Mouse (Mus musculus) urinary bladder, adult 2 months (tissue): ENCODE data around the gene Hspa2. TPM values are rescaled to one million over a fixed set of nuclear protein-coding genes. Genes with fewer than 3 reads are reported as not detected.

ENCODE experiments used
- DNase-seq: peaks from one replicate; pipeline ENCODE4 v3.0.0; 2022; ENCODE audit warnings: low spot score
- polyA plus RNA-seq: library from polyadenylated mRNA; depleted of rRNA; stranded (reverse); fragments of >200 nt; gene quantifications from 2 replicates; pipeline ENCODE4 v1.2.3, GENCODE M21; 2012

The Hspa2 gene
- polyA plus RNA-seq, 1 experiment, result 52.9 TPM

DNA sequence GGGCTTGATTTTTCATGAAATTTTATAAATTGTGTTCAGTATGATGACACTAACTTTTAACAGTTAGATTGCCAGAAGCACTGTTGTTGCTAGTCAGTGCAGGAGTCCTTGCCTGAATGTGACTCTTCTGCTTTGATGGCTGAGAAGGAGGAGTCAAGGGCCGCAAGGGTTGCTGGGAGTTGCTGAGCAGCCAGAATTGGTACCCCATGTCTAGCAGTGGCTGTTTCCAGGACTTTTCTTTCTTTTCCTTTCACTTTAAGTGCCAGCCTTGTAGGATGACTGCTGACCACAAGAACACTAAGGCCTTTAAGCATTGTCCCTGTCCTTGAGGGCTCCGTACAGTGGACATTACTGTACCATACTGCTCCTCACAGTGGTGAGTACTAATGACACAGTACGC is 26.2 kb upstream of the Hspa2 start:
- no peak for DNase-seq

DNA sequence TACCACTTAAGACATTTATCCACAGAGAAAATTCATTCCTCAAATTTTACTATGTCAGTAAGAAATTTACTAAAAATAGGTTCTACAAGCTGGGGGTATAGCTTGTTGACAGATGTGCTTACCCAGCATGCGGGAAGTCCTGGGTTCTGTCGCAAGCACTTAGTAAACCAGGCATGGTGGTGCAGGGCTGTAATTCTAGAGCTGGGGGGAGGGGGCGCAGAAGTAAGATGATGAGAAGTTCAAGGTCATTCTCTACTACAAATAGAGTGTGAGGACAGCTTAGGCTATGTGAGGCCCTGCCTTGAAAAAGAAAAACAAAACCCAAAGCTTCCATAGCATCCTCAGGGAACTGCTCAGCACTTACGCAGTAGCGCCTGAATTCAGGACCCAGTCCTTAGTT is 25.4 kb upstream of the Hspa2 start:
- no peak for DNase-seq

DNA sequence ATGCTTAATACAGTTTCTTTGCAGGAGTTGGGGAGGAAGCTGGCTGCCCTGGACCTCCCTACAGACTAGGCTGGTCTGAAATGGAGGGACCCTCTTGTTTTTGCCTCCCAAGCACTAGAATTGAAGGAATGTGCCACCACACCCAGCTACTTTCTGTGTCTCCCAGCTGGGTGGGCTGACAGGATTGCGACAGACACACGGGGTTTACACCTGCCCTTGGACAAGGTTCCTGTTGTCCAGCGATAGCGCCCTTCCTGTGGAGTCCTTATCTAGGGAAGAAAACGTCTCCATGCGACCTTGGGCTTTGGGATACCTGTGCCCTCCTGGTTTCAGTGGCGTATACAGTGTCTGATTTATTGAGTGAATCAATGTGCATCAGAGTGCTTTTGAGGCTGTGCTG is 23.8 kb upstream of the Hspa2 start:
- no peak for DNase-seq

DNA sequence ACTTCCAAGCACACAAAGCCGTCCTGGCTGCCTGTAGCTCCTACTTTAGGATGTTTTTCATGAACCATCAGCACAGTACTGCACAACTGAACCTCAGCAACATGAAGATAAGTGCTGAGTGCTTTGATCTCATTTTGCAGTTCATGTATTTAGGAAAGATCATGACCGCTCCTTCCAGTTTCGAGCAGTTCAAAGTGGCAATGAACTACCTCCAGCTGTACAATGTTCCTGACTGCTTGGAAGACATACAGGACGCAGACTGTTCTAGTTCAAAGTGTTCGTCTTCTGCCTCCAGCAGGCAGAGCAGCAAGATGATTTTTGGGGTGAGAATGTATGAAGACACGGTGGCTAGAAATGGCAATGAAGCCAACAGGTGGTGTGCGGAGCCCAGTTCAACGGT is 18.6 kb upstream of the Hspa2 start:
- no peak for DNase-seq

DNA sequence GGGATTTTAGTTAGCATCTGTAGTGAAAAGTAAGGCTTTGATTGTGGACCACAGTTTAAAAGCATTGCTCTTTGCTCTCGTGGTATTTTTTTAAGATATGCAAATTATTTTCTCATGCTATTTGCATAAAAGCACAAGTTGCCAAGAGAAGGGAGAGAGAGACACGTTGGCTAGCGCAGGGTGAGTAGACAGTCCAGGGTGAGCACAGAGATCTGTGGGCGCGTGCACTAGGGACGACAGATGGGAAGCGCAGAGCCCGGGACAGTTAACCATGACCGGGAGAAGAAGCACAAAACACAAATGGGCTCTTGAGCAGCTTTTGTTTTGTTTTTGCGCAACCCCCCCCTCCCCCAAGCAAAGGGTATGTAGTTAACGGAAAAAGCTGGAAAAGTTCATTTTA is 15.2 kb upstream of the Hspa2 start:
- DNase-seq, result no peak

DNA sequence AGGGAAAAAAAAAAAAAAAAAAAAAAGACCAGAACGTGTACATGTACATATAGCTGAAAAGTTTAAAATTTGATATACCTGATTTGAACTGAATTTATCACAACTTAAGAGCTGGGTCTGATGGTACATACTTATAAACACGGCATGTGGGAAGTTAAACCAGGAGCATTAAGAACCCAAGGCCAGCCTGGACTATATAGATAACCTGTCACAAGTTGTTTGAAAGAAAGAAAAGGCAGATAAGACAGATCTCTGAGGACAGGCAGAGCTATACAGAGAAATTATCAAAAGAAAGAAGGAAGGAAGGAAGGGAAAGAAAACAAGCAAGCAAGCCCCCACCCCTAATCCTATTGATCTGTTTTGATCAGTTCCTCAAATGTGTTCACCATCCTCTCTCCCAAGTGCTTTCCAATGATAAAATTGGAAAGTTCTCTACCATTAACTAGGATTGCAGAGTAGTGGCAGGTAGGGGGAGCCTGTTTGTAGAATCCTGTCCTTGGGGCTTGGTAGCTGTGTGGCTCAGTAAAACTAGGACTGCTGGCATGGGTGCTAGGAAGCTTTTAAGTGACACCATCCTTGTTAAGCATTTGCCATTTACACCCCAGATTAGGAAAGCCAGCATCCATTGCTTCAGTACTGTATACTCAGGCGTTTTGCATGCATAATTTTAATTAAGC is 12.2 kb upstream of the Hspa2 start:
- DNase-seq, result no peak

DNA sequence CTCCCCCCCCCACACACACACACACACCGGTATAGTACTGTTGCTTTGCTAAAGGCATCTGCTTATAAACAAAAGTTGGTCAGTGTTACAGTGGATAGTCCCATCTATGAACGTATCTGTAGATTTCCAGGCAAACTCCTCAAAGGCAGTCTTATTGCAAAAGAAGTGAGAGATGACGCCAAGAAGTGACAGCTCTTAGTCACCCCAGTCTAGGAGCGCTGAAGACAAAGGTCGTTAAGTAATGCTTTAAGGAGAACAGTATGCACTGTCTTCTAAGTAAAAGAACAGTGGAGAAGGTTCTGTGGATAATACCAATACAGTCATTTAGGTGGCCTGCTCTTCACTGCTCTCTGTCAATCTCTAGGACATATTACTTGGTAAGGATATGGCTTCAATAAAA is 11.0 kb upstream of the Hspa2 start:
- no peak for DNase-seq

DNA sequence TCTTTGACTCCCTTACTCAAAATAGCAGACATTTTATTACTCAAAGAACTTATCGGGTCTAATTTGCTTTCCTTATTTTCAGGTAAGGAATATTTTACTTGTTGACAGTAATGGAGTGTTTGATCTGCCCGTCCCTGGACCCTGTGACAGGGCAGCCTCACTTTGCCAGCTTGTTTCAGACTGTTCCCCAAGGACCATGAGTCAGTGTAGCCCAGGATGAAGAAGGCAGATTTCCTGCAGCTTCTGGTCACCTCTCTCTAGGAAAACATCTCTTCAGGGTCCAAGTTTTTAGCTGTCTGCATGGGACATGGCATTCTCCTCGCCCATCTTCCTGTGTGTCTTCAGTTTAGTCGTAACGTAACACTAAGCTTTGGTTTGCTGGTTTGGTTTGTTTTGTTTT is 6.7 kb upstream of the Hspa2 start:
- no peak for DNase-seq

DNA sequence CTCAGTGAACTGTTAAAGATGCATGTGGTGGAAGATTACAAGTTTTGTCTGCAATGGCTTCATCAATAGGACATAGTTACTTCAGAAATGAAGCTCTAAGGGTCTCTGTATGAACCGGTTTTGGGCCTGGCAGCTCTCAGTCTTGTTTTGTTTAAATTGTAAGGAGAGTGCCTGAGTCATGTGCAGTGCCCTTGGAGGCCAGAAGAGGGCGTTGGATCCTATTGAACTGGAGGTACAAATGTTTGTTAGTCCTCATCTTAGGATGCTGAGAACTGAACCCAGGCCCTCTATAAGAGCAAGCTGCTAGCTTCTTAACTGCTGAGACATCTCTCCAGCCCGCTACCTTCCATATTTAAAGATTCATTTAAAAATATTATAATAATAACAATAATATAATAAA is 2.3 kb upstream of the Hspa2 start:
- no peak for DNase-seq

DNA sequence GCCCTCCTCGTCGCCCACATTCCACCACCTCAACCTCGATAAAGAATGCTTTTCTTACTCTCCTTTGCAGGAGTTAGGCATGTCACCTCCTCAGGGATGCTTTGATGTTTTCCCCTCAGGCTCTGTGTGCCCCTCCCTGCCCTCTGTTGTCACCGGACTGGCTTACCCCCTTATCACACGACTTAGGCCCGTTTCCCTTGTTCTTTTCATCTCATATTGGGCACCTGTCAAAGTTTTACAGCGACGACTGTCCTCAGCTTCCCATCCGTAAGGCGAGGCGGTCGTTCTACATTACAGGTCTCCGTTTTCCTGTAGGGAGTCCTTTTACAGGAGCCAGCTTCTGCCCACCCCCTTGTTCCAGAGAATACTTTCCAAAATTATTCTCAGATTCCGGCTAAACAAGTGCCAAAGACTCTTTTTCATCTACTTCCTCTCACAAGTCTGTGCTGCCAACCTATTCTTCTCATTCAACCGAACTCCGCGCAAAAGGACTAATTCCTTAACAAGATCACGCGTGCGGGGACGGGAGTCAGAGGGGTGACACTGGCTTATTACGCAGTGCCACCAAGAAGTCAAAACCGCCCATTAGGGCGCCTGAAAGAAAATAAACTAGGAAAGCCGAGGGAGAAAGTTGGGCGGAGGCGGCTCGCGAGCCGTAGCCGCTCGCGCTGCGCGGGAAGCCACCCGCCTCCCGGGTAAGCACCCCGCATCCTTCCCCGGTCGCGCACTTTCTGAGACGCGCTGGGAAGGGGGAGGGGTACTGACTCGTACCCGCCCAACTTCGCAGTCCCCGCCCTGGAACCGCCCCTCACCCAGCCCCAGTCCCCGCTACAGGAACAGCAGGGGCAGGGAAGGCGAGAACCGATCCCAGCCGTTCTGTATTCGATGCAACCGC is 738 bp upstream of the Hspa2 start:
- no peak for DNase-seq

DNA sequence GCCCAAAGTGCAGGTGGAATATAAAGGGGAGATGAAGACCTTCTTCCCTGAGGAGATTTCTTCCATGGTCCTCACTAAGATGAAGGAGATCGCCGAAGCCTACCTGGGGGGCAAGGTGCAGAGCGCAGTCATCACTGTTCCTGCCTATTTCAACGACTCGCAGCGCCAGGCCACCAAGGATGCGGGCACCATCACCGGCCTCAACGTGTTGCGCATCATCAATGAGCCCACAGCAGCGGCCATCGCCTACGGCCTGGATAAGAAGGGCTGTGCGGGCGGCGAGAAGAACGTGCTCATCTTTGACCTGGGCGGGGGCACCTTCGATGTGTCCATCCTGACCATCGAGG is 833 bp downstream of the Hspa2 start:
- peak; percentile 40 for DNase-seq

DNA sequence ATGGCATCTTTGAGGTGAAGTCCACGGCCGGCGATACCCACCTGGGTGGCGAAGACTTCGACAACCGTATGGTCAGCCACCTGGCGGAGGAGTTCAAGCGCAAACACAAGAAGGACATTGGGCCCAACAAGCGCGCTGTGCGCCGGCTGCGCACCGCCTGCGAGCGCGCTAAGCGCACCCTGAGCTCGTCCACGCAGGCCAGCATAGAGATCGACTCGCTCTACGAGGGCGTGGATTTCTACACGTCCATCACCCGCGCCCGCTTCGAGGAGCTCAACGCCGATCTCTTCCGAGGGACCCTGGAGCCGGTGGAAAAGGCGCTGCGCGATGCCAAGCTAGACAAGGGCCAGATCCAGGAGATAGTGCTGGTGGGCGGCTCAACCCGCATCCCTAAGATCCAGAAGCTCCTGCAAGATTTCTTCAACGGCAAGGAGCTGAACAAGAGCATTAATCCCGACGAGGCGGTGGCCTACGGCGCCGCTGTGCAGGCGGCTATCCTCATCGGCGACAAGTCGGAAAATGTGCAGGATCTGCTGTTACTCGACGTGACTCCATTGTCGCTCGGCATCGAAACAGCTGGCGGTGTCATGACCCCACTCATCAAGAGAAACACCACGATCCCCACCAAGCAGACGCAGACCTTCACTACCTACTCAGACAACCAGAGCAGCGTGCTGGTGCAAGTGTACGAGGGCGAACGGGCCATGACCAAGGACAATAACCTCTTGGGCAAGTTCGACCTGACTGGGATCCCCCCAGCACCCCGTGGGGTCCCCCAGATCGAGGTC is 1.4 kb downstream of the Hspa2 start:
- peak; percentile 41 for DNase-seq

DNA sequence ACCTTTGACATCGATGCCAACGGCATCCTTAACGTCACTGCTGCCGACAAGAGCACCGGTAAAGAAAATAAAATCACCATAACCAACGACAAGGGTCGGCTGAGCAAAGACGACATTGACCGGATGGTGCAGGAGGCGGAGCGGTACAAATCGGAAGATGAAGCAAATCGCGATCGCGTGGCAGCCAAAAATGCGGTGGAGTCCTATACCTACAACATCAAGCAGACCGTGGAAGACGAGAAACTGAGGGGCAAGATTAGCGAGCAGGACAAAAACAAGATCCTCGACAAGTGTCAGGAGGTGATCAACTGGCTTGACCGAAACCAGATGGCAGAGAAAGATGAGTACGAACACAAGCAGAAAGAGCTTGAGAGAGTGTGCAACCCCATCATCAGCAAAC is 2.0 kb downstream of the Hspa2 start:
- no peak for DNase-seq

DNA sequence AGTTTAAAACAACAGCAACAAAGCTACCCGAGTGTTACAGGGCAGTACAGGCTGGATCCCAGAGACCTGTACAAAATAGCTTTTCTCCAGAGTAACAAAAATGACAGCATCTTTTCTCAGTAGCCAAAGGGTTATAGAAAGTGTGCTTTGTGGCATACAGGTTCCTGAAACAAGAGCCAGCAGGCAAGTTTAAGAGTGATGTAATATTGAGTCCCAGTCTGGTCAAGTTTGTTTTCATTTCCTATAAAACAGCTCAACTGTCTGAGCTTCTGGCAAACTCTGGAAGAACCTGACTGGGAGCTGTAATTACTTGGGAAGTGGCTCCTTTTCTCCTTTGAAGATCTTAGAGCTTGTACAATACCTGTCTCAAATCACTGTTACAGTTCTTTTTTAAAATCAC is 3.2 kb downstream of the Hspa2 start:
- DNase-seq, result no peak

DNA sequence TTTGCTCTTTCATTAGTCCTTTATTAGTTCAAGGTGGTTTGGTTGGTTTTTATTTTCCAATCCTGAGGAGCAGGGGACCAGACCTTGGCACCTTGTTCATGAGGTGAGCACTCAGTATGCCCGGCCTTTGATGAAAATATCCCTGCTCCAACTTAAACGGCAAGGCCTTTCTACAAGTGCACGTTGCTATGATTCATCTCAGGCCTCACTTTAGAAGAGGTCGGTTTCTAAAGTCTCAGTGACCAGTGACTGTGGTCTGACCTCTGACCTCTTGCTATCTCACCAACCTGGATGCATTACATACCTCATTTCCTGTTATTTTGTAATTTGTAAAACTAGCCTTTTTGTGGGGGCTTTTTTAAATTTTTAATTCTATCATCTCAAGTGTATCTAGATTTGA is 5.2 kb downstream of the Hspa2 start:
- no peak for DNase-seq

DNA sequence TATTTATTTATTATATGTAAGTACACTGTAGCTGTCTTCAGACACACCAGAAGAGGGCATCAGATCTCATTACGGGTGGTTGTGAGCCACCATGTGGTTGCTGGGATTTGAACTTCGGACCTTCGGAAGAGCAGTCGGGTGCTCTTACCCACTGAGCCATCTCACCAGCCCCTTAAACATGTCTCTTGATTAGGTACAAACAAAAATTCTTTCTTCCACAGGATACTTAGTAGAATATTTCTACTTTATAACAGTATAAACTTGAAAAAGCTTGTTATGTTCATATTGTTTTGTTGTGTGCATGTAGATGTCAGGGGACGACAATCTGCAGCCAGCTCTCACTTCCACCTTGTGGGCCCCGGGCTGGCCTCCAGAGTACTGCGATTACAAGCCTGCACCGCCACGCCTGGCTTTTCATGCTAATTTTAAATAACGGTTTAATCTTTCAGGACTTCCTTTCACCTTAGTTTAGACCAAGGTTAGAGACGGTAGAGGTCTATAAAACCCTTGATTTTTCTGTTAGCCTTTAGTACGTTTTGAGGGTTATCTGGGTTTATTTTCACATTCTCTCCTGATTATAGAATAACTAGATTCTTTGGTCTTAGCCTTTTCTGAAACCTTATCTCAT is 11.5 kb downstream of the Hspa2 start:
- DNase-seq, result no peak

DNA sequence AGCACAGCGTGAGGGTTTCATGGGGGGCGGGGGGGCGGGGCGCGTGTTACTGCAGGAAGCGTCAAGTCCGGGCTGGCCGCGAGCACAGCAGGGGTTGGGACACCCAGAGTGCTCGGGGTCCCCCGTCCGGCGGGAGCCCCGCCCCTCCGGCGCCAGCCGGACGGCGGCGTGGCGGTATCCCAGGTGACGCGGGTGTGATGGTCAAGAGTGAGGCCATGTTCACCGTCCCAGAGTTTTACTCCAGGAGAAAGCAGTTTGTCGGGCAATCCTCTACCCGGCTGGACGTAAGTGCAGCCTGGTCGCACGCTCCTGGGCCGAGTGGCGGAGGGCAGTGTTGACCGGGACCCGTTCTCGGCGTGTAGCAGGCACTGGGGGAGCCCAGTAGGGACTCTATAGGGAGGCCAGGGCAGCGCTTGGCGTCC is 13.5 kb downstream of the Hspa2 start, which contains the start of gene Ppp1r36:
TSS of gene Ppp1r36 (plus strand) at position 106 of the 422 bp plus-strand sequence.
- DNase-seq, result peak; percentile 44

DNA sequence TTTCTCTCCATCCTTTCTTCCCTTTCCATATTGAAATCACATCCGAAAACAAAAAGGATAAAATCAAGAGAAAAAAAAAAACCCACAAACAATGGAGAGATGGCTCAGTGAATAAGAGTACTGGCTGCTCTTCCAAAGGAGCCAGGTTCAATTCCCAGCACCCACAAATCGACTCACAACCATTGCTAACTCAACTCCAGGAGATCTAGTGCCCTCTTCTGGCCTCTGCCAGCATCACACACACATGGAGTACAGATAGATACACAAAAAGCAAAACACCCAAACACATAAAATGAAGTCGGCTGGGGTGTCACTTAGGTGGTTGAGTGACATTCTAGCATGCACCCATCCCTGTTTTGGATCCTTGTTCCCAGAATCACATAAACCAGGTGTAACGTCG is 14.4 kb downstream of the Hspa2 start:
- no peak for DNase-seq

DNA sequence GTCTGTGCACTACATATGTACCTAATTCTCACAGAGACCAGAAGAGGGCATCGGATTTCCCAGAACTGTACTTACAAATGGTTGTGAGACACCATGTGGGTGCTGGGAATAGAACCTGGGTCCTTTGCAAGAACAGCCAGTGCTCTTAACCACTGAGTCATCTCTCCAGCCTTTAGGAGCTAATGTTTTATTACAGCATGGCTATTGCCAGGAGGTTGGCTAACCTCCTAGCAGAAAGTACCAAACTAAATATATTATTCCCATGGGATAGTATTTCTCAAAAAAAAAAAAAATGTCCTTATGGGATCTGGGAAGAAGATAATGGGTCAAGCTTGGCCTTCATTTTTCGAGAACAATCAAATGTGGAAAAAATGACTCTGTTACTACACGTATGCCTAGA is 21.3 kb downstream of the Hspa2 start:
- no peak for DNase-seq

DNA sequence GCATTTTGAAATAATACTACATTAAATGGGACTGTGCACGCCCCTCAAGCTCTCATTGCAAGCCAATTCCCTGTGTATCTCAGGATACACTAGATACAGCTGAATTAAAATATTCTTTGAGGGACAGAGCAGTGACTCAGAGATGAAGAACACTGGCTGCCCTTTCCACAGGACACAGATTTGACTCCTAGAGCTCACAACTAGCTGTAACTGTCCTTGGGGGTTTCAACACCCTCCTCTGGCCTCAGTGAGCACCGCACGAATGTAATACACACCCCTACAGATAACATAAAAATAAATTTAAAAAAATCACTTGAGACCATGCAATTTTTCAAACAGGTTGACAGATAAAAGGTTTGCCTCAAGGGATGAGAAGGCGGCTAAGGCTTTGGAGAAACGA is 23.6 kb downstream of the Hspa2 start:
- DNase-seq, result no peak

DNA sequence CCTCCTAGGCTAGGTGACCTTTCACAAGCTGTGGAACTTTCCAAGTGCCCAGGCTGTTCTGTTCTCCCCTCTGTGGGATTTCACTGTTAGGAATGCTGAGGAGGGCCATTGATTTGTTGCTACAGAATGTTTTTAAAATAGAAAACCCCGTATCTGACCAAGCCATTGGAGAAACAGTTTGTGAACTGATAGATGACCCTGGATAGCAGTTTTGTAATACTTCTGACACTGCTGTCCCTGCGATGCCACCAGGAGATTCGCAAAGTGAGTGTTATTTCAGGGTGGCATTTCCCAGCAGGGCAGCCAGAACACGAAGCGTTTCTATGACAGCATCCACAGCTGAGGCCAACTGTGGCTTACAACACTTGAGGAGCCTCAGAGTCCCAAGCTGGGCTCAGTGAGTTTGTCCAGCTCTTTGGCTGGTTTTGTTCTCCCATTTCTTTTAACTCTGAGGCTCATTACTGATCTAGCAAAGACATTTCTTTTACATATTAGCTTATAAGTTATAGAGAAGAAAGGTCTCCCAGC is 27.0 kb downstream of the Hspa2 start:
- no peak for DNase-seq

DNA sequence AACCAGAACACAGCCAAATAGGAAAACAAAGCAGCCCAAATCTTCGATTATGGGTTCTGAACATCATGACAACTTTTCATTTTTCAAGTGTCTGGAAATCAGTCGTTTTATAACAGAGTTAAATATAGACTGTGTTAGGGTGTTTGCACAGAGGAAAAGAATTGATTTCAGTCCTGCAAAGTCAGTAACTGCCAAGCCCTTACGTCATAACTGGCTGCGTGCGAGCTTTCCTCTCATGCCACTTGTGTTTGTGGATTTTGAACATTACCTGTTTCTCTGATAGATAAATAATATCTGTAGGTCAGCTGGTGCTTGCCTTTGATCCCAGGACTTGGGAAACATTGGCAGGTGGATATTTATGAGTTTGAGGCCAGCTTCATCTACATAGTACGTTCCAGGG is 27.5 kb downstream of the Hspa2 start:
- no peak for DNase-seq
